Mouse (Mus musculus): ENCODE measurements around the gene Dynlt1b.
A peak's percentile ranks its signal among the peaks of the same experiment; 100 is the strongest.
"Not testable (repeated sequence)": the region's sequence is repeated elsewhere in the genome, so short reads cannot be mapped to it uniquely, and the experiment has no call there.

Dynlt1b gene

DNA sequence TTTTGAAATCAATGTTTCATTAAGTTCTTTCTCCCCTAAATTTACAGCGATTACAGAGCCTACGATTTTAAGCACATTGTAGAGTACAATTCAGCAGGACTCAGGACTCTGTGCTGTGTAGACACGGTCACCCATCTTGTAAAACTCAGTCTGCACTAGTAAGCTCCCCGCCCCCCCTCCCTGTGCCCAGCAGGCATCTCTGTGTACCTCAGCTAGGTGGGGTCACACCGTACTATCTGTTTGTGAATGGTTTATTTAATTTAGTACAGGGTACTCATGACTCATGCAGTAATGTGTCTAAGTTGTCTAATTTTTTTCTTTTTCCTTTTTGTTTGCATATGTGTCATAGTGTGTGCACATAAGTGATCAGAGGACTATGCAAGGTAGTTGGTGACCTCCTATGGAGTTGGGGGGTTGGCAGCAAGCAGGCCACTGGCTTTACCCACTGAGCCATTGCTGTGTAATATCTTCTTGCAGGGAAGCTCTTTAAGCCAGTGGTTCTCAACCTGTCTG lies 31.2 kb downstream of the Dynlt1b start:
- DNase-seq (ENCODE audit: low read depth, low spot score) = not testable (repeated sequence)

DNA sequence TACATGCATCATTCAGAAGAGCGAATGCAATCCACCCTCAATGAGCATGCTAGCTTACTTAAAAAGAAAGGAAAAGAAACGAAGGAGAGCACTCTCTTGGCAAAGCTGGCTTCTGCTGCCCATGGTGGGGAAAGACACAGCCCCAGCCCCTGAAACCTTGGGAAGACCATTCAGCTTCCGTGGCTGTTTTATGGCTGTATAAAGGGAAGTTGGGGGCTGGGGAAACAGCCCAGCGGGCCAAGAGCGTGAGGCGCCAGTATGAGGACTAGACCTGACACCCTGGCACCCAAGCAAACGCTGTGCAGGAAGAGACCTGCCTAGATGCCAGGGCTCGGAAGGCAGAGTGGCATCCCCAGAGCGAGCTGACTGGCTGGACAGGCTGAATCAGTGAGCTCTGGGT lies 35.8 kb downstream of the Dynlt1b start:
- not testable (repeated sequence) for DNase-seq (ENCODE audit: low read depth, low spot score)

DNA sequence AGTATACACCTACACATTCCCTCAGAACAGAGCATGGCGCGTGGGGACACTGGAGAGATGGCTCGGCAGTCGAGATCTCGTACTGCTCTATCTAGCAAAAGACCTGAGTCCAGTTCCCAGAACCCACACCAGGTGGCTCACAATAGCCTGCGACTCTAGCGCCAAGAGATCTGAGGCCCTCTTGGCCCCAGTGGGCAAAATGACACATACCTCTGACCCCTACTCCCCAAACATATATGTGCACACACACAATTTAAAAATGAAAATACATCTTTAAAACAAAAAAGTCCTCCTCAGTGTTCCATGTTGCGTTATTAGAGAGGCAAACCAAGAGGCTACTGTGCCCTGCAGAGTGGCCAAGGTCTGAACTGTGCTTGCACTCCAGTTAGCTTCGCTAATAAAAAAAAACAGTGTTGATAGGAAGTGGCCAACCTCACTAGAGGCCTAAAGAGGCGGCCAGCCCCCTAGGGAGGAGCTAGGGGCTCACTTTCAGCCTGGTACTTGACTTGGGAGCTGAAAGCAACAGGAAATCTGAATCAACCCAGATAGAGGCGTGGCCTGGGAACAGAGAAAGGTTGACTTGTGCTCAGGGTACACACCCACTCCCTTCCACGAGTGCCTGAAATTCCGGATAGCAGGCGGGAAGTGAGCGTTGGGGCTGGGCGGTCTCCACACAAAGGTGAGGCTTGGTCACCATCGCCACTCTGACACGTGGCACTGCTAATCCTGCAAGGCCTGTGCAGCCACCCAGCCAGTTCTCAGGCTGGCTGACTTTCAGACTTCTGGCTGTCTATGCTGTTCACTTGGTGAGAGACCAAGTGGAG lies 37.9 kb downstream of the Dynlt1b start:
- not testable (repeated sequence) for DNase-seq (ENCODE audit: low read depth, low spot score)

DNA sequence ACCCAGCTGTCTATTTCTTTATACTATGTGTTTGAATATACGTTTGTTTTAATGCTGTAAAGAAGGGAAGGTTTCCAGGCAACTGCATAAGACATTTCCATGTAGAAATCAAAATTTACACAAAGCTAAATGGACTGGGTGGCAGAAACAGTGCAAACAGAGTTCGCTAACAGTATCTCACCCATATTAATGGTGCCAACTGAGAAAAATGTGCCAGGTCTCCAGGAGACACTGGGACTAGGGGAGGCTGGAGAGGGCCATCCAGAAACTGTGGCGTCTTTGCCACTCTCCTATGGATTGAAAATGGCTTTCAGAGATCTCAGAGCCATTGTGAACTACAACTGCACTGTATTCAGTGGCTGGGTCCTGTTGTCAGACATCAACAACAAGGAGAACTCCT lies 40.1 kb downstream of the Dynlt1b start:
- not testable (repeated sequence) for DNase-seq (ENCODE audit: low read depth, low spot score)

DNA sequence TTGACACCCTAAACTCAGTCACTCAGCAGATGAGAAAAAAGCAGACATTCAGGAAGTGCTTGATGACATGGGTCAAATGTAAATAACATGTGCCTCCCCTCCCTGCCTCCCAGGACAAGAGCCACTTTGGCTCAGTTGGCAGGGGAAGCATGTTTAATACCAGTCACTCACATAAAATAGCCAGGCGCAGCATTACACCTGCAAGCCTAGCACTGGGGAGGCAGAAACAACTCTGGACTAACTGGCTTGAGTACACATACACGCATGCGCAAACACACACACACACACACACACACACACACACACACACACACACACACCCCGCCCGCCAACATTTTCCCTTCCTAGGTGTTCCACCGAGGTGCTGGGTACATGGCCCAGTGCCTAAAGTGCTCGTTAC lies 40.8 kb downstream of the Dynlt1b start:
- DNase-seq (ENCODE audit: low read depth, low spot score) = not testable (repeated sequence)

DNA sequence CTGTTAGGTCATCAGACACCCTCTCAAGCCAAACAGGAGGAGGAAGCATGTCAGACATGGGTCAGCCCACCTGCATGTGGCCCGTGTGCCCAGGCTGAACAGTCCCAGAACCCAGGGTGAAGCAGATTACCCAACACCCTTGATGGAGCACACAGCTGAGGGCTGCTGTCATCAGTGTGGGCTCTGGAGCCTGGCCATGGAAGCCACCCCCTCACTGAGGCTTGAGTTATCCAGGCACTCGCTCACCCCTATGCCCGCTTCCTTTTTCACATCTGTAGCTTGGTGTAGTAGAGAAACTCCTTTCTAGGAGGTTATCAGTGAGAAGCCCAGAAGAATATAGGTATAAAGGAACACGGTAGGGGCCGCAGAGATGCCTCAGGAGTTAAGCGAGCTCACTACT lies 45.4 kb downstream of the Dynlt1b start:
- DNase-seq (ENCODE audit: low read depth, low spot score) = not testable (repeated sequence)

DNA sequence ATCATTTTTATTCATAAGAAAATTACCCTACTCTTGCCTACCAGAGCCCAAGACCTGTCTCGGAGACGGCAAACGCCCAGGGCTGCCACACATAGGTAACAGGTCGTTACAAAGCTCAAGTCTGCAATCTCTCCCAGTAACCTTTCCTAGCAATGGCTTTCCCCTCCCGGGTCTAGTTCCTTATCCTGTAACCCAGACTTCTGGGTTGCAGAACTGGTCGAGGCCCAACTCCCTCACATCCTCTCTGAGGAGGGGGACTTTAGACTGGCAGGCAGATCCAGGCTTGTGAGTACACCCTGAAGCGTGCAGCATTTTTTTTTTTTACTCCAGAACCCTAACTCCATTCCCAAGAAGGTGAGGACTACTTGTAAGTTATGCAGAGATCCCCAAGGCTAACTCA lies 46.0 kb downstream of the Dynlt1b start:
- DNase-seq (ENCODE audit: low read depth, low spot score) = not testable (repeated sequence)

DNA sequence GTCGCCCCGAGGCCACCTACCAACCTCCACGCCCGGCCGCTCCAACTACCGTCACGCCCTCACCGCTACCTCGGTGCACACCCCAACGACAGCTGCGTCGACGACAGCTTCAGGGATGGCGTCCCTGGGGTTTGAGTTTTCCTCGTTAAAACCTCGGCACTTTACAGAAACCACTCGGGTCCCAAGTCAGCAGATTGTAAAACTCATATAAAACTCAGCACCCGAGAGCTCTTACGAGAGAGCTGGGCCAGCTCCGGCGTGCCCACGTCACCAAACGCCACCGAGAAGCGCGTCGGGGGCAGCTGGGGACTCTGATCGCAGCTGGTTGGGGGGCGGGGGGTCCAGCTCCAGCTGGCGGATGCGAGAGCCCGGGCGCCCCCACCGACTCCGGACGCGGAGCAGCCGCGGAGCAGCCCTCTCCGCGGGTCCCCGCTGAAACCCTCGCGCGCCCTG lies 46.6 kb downstream of the Dynlt1b start:
- peak; percentile 63 for DNase-seq (ENCODE audit: low read depth, low spot score)

DNA sequence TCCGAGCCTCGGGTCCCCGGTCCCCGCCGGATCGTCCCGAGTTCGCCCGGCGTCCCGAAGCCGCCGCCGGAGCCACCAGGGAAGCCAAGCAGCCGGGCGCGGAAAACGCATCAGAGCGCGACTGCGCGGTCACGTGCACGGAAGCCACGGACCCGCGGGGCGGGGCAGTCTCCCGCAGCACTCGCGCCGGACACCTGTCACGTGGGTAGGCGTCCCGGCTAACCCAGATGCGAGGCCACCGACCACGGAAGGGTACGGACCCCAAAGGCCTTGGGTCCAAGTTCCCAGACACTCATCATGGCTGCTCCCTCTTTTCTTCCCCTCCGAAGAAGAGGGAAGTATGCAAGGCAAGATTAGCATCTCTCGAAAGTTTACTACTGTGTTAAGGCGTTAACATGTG lies 47.1 kb downstream of the Dynlt1b start:
- peak; percentile 57 for DNase-seq (ENCODE audit: low read depth, low spot score)

DNA sequence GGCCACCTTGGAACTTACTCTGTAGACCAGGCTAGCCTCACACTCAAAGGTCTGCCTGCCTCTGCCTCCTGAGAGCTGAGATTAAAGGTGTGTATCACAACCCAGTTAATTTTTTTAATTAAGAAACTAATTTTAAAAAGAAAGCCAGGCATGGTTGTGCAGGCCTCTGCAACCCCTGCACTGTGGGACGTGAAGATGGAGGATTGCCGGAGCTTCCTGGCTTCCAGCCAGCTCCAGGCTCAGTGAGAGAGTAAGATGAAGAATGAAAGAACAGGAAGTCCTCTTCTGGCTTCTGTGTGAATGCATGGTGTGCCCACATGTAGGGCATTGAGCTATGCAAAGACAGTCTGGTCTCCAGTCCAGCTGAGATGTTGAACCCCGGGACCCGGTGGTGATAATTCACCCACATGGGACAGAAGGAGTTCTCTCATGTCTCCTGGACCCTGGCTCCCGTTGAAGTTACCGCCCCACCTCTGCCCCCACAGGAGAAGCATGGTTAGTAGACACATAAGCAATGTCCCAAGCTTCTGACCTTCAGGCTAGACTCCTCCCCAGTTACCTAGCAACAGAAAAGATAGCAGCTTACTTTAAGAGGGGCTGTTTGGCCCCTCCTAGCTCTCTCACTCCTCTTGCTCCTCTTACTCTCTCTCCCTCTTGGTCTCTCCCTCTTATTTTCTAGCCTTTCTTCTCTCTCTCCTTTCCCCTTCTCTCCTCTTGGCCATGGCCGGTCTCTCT lies 51.1 kb downstream of the Dynlt1b start:
- DNase-seq (ENCODE audit: low read depth, low spot score) = not testable (repeated sequence)

DNA sequence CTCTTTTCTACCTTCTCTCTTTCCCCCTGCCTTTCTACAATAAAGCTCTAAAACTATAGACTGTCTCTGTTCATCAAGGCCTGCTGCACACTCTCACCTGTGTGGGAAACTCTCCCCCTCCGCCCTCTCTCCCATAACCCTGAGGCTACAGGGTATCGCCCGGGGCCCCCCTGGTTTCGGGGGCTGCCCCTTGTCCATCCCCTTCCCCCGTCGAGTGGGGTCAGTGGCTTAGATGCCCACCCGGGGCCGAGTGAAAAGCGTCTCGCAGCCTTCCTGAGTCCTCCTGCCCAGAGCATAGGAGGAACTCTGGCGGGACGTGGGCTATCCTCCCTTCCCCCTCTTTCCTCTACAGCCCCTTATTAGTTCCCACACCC lies 51.7 kb downstream of the Dynlt1b start:
- DNase-seq (ENCODE audit: low read depth, low spot score) = not testable (repeated sequence)

DNA sequence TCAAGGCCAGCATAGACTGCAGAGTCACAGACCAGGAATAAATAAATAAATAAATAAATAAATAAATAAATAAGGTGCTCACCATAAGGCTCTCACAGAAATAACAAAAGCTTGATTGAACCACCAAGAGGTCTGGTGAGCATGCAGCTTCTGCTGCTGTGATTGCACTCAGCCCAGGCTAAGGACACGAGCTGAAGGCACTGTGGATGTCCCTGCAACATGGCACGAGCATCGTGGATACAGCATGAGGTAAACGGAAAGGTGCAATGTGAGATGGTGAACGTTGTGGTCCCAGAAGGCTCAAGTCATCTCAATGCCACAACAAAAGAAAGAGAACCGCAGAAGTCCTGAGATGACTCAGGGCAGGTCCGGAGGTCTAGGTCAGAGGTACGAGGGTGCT lies 52.3 kb downstream of the Dynlt1b start:
- not testable (repeated sequence) for DNase-seq (ENCODE audit: low read depth, low spot score)

Data from forelimb bud, embryonic 11.5 days (tissue).